Mouse (Mus musculus) heart, postnatal 14 days (tissue): ENCODE results near the gene Nol3. TPM values are rescaled to one million over a fixed set of nuclear protein-coding genes. Genes with fewer than 3 reads are reported as not detected.
"Not testable (repeated sequence)": the region's sequence is repeated elsewhere in the genome, so short reads cannot be mapped to it uniquely, and the experiment has no call there.

ENCODE experiments used
- DNase-seq, 2 experiments: peaks; one replicate each; pipeline ENCODE4 v3.0.0; 2021 to 2022
- intact Hi-C: fragments of 180-260 bp; cut with DNase I; formaldehyde crosslinking; loops from one replicate; pipeline ENCODE4 v1.15.1; 2025
- total RNA-seq, 2 experiments: library from RNA; stranded (reverse); gene quantifications; 2 replicates each; pipeline ENCODE4 v1.2.3; 2021

Nol3 gene
- total RNA-seq, 2 experiments from 2014 or later: 17.9 to 19.0 TPM

DNA sequence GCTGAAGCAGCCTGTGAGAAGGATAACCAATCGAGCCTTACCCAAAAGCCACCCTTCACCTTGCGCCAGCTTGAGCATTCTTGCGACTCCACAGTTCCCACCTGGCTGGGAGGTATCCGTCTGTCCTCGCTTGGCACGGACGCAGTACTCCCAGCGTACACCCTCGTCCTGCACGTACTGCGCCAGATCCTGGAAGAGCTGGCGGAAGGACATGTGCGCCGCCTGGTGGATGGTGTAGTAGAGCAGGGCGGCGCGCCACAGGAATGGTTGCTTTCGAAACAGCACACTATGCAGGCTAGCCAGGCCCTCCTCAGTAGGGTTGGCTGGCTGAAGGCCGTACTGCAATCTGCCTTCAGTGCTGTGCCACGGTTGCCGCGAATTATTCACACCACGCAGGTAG lies 7.1 kb downstream of the Nol3 start:
- intact Hi-C loops: no loop called here
- DNase-seq: peak; percentile 70 to 71

DNA sequence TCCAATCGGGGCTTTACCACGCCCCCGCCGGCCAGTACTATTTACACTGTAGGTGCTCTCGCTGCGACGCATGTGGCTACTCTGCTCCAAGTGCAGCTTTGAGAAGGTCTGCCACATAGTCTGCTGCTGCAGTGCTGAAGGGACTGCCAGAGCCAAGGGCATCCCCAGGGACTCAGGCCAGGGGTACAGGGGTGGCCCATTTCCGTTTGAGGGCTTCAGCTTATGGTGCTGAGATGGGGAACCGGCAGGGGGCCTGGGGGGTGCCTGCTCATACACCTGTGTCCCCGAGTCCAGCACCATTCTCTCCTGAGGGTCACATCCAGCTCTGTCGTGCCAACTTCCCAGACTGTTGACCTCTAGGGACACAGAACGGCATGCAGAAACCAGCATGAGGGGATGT lies 9.6 kb downstream of the Nol3 start:
- no peak for DNase-seq
- intact Hi-C loops: loop anchor here (5.0 kb wide), 1 partner anchor 33 kb away; no protein-coding TSS in a partner anchor

DNA sequence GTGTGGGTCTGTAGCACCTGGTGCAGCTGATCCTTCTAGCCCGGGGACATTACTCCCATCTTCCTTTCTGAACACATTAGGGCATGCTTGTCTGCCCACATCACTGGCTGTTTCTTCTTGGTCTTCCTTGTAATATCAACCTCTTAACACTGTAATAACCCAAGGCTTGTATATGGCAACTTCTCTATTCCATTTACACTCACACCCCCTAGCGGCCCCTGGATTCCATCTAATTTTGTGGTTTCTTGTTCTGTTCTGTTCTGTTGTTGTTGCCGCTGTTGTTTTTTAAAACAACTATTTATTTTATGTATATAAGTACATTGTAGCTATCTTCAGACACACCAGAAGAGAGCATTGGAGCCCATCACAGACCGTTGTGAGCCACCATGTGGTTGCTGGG lies 11.0 kb downstream of the Nol3 start:
- no peak for DNase-seq
- intact Hi-C loops: loop anchor here (5.0 kb wide), 1 partner anchor 35 kb away; no protein-coding TSS in a partner anchor

DNA sequence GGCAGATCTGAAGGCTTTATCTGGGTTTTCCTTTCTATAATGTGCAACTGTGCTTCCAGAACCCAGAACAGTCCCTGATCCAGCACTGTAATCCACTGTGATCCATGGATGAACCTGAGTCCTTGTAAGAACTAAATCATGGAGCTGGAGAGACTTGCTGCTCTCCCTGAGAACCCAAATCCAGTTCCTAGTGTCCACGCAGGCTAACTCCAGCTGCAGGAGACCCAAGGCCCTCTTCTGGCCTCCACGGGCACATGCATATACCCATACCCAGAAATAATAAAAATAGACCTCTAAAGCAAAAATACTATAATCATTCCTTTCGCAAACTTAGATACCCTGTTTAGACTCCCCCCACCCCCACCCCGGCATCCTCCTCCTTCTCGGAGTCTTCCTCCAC lies 12.3 kb downstream of the Nol3 start:
- no peak for DNase-seq
- intact Hi-C loops: loop anchor here (5.0 kb wide), 1 partner anchor 36 kb away; no protein-coding TSS in a partner anchor

DNA sequence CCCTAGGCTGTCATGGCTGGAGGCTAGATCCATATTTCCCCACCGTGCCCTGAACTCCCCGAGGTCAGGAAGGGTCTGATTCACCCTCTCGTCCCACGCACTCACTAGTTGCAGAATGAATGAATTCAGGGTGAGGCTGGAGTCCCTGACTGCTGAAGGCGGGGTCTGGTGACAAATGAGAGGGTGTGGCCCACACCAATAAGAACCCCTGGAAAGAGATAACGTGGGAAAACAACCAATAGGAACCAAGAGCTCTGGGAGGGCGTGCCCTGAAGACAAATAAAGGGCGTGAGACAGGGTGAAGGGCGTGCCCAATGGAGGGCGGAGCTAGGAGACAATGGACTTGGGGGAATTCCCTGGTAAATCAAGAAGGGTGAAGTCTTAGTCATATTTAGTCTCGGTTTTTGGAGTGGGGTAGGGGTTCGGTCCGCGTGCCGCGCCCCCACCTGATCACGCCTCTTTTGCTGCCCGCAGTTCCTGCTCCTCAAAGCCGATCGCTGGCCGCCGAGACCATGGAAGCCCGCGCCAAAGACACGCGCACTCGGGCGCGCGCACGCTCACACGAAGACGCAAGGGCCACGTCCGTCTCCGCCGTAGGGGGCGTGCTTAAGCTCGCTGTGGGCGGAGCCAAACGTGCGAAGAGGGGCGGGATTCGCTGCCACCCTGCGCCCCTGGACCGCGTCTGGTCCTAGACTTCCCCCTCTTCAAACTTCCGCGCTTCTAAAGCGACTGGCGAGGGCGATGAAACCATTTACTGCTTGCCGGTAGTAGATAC lies 13.2 kb downstream of the Nol3 start:
- intact Hi-C loops: loop anchor here (5.0 kb wide), 1 partner anchor 37 kb away; no protein-coding TSS in a partner anchor
- DNase-seq: peak; percentile 92 to 96

DNA sequence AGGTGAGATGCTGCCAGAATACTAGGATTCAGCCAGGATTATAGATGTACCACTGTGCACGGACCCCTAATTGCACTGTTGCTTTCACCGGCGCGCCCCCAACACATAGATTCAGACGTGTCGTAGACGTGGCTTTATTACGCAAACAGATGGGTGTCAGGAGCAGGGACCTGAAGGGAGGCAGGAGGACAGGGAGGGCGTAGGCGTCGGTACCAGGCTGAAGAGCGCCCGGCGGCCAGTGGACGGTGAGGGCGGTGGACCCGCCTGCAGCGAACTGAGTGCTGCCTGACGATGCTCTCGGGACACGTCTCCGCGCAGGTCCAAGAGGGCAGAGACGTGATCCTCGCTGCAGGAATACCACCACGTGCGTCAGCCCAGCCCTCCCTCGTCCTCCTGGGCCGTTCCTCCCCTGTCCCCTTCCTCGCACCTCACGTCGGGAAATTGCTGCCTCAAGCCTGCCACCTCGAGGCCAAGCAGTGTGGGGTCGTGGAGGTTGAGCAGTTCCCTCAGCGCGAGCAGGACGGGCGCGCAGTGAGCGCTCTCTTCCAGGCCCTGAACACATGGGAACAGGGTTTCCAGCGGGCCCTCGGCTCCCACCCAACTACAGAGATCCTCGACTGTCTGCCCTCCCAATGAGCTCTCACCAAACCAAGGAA lies 14.0 kb downstream of the Nol3 start, which contains the start of gene 4931428F04Rik:
TSS of gene 4931428F04Rik (minus strand) at position 60 of the 656 bp plus-strand sequence.
- intact Hi-C loops: loop anchor here (2.0 to 5.0 kb wide), 3 partner anchors 38 to 635 kb away; no protein-coding TSS in a partner anchor
- DNase-seq: peak; percentile 37 to 54

DNA sequence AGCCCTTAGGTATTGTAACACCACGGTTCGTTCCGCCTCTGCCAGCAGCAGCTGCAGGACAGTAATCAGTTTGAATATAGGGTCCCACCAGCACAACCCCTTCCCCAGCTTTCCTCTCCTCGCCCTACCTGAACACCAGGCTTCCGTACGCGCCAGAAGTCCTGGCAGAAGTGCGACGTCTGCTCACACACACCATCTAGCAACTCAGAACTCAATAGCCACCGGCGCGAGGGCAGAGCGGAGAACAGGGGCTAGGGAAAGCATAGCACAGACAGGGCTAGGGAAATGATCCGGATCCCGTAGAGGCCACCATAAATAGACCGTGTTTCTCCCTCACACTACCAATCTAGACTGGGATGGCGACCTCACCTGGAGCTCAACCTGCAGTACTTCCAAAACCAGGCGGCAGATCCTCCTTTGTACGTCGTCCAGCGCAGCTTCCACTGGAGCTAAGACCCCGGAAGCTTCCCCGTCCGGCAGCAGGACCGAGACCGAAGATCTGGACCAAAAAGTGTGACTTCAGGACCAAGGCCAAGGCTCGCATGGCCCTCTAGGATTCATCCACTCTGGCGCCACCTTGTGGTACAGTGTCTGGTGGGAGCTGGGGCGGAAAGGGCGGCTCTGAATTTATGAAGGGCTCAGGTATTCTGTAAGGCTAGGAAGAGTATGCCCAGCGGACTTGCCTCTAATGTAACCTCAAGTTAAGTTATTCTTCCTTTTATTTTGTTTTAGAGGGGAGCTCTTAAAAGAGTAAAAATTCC lies 14.8 kb downstream of the Nol3 start:
- peak; percentile 90 to 98 for DNase-seq
- intact Hi-C loops: loop anchor here (2.0 kb wide), 2 partner anchors 170 to 636 kb away; no protein-coding TSS in a partner anchor

DNA sequence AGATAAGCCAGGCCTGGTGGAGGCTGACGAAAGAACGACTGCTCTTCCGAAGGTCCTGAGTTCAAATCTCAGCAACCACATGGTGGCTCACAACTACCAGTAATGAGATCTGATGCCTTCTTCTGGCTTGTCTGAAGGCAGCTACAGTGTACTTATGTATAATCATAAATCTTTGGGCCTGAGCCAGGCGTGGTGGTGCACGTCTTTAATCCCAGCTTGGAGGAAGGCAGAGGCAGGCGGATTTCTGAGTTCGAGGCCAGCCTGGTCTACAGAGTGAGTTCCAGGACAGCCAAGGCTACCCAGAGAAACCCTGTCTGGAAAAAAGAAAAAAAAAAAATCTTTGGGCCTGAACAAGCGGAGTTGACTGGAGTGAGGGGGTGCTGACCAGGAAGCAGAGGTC lies 15.4 kb downstream of the Nol3 start:
- intact Hi-C loops: loop anchor here (2.0 kb wide), 2 partner anchors 171 to 637 kb away; no protein-coding TSS in a partner anchor
- not testable (repeated sequence) for DNase-seq

DNA sequence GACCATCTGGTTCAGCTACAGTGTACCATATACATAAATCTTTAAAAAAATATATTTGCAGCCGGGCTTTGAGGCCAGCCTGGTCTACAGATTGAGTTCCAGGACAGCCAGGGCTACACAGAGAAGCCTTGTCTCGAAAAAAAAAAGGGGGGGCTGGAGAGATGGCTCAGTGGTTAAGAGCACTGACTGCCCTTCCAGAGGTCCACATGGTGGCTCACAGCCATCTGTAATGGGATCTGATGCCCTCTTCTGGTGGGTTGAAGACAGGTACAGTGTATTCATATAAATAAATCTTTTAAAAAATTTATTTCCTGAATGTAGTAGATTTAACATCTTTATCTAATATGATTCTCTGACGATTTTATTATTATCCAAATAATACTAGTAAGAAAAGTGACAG lies 15.9 kb downstream of the Nol3 start:
- intact Hi-C loops: loop anchor here (2.0 kb wide), 2 partner anchors 171 to 637 kb away; no protein-coding TSS in a partner anchor
- not testable (repeated sequence) for DNase-seq

DNA sequence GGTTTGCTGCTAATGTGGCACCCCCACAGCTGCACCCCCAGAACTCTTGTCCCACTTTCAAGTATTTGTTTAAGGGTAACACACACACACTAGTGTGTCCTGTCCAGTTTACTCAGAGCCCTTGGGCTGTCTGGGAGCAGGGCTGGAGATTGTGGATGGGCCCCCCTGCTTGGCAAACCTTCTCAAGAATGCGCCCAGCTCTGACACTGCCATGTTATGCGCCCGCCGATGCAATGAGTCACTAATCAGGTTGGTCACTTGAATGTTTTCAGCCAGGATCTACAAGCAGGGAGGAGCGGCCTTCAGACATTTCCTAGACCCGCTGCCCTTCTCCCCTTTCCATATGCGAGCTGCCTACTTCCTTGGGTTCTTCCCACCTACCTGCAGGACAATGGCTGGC lies 16.5 kb downstream of the Nol3 start:
- no peak for DNase-seq
- intact Hi-C loops: no loop called here

DNA sequence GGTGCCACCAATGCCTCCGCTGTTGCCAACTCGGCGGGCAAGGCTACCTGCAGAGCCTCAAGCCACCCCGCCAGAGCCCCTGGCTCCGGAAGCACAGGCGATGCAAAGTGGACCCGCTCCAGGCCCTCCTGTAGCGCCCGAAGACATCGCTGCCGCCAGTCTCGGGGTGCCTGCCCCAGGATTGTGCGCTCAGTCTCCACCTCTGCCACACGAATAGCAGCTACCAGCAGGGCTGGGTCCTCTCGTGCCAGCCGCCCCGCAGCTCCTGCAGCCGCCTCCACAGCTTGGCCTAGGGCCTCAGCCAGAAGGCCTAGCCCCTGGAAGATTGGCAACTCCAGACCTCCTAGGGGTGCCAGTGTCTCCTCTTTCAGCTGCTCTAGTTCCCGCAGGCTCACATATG lies 17.5 kb downstream of the Nol3 start:
- DNase-seq: no peak
- intact Hi-C loops: no loop called here

DNA sequence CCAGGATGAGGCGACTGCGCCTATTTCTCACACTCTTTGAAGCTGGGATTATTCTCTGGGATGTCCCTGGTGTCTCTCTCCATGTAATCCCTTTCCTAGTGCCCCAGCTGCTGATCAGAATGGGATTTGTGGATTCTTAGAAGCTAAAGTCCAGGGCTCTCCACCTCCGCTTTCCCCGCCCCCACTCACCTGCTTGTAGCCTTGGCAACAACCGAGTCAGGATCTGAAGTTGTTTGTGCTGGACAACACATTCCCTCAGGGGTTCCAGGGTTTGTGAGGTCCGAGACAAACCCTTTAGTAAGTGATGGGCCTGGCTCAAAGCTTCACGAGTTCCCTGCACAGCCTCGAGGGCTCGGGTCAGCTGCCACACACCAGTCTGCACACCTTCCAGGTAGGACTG lies 18.8 kb downstream of the Nol3 start:
- DNase-seq: no peak
- intact Hi-C loops: no loop called here

DNA sequence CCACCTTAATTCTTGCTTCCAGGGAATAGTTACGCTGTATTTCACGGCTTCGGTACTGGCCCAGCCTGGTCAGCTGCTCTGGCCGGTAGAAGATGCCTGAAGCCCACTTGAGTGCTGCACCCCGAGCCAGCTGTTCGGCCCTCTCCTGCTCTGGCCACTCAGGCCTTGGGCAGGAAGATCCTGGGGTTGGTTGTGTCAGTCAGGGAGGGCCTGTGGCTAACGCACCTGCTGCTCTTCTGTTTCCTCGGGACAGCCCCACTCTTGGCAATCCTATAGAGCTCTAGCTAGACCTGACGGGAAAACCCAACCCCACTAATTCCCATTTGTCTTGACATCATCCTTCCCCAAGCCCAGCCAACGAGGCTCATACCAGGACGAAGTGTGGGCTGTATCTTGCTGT lies 19.3 kb downstream of the Nol3 start:
- no peak for DNase-seq

DNA sequence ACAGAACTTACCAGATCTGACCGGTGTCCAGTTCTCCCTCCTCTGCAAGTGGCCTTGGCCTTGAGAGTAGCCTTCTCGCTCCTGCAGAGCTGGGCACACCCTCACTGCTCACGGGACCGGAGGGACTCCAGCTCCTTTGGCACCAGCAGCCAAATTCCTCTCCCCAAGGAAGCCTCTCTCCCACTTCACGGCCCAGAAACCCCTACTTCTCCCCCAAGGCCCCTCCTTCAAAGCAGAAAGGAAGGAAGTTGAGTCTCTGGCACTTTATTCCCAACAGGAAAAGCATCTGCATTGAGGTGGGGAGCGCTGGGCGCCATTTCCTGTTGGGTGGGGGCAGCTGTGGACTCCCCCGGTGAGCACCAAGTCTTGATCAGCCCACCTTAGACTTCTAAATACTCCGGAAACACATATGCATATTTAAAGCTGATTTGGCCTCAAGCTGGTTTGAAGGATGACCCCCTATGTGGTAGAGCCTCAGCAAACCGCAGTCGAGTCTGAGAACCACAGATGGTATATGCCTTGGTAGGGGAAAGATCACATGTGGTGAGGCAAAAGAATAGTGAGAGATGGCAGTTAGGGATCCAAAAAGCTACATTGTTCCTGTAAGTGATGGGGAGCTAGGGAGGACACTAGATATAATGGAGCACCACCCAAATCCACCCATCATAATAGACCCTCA lies 20.1 kb downstream of the Nol3 start, which contains the start of gene Exoc3l:
TSS of gene Exoc3l (minus strand) at position 207 of the 679 bp plus-strand sequence.
- intact Hi-C loops: no loop called here
- DNase-seq: no peak

More for the DNA sequence above, 19.3 kb downstream of the Nol3 start:
- intact Hi-C loops: no loop called here

DNA sequence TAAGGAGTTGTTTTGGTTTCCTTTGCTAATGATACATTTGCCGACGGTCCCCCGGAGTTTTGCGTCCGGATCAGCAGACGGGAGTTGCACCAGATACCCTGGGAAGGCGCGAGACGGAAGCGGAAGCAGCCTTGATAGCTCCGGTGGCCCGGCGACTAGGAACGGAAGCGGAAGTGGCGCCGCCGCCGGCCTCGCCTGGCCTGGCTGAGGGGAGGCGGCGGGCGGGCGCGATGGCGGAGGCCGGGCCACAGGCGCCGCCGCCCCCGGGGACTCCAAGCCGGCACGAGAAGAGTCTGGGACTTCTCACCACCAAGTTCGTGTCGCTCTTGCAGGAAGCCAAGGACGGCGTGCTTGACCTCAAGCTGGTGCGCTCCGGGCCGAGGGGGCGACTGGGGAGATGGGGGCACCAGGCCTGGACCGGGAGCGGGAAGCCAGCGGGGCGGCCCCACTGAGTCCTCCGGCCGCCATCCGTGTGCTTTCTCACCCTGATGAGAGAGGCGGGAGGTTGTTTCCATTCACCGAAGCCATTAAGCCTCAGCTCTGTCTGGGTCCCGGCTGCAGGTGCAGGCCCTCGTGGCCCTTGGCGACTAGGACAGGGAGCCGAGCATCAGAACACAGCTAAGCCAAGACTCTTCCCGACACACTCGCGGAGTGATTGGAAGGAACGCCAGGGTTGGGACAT lies 21.7 kb downstream of the Nol3 start, which contains the start of gene E2f4:
TSS of gene E2f4 (plus strand) at position 153 of the 682 bp plus-strand sequence.
- DNase-seq: peak; percentile 92 to 93
- intact Hi-C loops: loop anchor here (2.0 kb wide), 1 partner anchor 27 kb away; no protein-coding TSS in a partner anchor

DNA sequence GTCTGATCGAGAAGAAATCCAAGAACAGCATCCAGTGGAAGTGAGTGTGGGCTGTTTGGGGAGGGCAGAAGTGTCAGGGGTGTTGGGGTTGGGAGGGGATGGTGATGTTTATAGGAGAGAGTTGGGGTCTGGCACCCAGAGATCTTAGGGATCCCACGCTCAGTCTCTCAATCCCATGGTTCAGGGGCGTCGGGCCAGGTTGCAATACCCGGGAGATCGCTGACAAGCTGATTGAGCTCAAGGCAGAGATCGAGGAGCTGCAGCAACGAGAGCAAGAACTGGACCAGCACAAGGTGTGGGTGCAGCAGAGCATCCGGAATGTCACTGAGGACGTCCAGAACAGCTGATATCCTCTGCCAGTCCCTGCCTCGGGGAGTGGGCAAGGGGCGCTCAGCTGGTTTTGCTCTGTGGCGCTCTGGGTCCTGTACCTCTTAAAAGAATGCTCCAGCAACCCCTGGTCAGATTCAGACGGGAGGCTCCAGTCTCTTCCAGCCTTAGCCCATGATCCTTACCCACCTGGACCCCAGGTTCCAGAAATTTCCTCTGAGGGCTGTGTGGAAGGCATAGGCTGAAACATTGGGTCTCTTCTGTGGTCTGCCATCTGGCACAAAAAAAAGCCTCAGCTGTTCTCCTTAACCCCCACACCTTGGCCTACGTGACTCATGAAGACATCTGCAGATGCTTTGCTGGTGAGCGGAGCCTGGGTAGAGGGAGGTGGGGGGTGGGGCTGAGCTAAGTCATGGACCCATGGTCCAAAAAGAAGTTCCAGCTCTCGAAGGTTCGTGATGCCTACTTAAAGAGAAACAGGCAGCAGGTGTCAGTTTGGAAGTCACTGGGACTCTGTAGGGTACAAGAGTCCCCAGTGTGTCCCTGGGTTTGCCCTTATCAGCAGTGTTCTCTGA lies 22.7 kb downstream of the Nol3 start:
- no peak for DNase-seq
- intact Hi-C loops: loop anchor here (2.0 kb wide), 1 partner anchor 26 kb away; no protein-coding TSS in a partner anchor

DNA sequence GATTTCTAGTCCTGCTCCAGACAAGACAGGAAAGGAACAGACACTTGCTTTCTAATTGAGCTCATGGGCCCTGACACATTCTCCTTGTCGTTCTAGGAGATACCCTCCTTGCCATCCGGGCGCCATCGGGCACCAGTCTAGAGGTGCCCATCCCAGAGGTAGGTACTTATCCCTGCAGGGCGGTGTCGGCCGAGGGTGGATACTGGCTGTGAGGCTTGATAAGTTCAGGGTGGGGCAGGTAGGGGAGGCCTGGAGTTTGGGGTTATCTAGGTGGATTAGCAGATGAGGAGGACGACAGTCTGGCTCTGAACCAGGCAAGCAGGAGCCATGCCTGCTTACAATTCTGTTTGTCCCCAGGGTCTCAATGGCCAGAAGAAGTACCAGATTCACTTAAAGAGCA lies 24.0 kb downstream of the Nol3 start:
- intact Hi-C loops: loop anchor here (2.0 kb wide), 1 partner anchor 25 kb away; no protein-coding TSS in a partner anchor
- DNase-seq: no peak

DNA sequence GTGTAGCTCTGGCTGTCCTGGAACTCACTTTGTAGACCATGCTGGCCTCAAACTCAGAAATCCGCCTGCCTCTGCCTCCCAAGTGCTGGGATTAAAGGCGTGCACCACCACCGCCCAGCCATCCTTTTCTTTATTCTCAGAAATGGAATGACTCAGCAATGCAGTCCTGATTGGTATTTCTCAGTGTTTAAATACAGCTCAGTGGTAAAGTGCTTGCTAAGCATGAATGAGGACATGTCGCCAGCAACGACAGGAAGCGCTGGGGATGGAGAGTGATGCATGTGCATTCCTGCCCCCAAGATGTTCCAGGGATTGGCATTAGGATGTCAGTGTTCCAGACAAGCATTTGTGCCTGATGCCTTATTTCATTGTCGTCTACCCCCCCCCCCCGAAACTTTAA lies 27.5 kb downstream of the Nol3 start:
- DNase-seq: no peak
- intact Hi-C loops: no loop called here
